Mouse (Mus musculus): ENCODE measurements around the gene Pdzd7.

The Pdzd7 gene

GRCm38 (mm10) chr19:45045651-45046050 is at the start of gene Pdzd7:
Pdzd7 (minus strand) TSS chr19:45045717.
- no peak for DNase-seq

GRCm38 (mm10) chr19:45081841-45082550 is 36.5 kb upstream of the Pdzd7 start:
- peak; percentile 71 to 78 for DNase-seq

DNA sequence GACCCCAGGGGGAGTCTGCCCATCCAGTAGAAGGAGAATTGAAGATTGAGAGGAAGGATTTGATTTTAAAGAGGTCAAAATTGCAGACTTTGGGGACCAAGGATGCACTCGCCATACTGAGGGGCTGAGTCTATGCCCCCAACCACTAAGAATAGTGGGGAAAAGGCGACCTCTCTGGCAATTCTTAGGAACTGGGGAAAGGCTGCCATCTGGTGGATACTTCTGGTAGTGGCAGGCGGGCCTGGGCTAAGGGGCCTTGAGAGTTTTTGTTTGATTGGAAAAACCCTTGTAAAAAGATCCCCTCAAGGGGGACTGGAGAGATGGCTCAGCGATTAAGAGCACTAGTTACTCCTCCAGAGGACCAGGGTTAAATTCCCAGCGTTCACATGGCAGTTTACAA is 35.8 kb upstream of the Pdzd7 start:
- peak; percentile 90 to 93 for DNase-seq

DNA sequence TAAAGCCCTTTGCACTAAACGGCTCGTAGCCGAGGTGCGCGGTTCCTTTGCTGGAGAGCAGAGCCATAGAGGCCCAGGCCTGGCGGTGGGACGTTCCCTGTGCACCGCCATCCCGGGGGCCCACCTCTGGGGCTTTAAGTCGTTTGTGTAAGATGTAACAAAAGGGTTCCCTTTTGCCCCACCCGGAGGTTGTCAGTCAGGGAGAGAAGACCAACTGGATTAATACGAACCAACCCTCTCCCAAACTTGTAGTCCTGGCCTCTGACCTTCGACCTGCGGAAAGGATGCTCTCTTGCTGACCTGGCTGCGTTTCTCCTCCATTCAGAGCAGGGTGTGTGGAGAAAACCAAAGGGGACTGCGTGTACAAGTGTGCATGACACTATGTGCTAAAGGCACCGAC is 35.2 kb upstream of the Pdzd7 start:
- peak; percentile 33 to 48 for DNase-seq

DNA sequence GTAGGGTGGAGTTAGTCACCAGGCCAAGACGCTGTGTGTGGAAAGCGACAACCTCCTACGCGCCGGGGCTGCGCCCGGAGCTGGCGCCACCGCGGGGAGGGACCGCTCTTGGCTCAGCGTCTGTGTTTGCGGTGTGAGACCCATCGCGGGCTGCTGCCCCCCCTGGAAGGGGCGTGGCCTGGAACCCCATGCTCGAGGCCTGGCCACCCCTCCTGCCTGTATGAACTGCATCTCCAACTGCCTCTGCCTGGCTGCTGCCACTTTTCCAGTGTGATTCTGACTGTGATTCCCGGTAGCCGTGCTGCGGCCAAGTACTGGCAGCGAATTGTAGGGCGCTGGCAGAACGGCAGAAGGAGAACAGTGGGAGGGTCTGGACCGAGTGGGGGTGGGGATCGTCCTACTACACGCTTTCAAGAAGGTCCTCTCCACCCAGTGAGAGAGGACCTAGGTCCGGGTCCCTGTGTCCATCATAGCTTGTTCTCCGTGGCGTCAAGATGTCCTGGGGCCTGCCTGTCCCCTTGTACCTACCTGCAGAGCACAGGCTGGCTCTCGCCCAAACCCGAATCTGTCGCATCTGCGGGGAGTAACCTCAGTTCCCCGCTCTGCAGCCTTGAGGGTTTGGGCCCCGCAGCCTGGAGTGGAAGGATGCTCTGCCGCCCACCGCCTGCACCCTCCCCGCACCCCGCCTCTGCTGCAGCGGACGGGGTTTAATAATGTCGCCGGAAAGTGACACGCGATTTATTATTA is 34.4 kb upstream of the Pdzd7 start:
- DNase-seq: peak; percentile 74 to 85

- peak; percentile 66 to 71 for DNase-seq
Observed at GRCm38 (mm10) chr19:45078971-45079764, 33.7 kb upstream of the Pdzd7 start.

DNA sequence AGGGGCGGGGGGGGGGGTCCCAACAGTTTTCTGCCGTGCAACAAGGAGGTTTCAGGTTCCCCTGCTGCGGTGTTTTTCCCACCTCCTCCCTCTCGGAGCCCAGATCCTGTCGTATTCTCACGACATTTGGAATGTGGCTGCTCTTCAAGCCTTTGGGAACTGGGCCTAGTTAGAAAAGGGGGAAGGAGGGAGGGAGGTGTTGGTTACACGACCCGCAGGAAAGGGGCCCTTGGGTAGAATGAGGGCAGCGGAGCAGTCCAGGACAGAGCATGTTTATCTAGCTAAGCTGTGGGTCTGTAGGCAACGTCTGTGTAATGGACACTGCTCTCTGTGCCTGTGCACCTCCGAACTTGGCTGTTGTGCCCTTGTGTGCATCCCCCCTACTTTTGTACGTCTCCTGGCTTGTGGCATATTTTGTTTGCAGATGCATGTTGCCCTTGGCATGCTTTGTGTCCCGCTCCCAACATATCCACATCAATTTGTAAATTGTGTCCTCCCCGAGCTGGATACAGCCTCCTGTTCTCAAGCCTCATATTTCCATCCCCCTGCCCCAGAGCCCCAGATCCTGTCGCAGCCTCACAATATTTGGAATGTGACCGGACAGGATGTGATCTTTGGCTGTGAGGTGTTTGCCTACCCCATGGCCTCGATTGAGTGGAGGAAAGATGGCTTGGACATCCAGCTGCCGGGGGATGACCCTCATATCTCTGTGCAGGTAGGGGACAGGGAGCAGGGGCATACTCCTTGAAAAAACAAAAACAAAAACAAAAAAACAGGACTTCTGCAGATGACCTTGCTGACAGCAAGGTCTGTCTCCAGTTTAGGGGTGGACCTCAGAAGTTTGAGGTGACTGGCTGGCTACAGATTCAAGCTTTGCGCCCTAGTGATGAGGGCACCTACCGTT is 32.5 kb upstream of the Pdzd7 start:
- DNase-seq: no peak

DNA sequence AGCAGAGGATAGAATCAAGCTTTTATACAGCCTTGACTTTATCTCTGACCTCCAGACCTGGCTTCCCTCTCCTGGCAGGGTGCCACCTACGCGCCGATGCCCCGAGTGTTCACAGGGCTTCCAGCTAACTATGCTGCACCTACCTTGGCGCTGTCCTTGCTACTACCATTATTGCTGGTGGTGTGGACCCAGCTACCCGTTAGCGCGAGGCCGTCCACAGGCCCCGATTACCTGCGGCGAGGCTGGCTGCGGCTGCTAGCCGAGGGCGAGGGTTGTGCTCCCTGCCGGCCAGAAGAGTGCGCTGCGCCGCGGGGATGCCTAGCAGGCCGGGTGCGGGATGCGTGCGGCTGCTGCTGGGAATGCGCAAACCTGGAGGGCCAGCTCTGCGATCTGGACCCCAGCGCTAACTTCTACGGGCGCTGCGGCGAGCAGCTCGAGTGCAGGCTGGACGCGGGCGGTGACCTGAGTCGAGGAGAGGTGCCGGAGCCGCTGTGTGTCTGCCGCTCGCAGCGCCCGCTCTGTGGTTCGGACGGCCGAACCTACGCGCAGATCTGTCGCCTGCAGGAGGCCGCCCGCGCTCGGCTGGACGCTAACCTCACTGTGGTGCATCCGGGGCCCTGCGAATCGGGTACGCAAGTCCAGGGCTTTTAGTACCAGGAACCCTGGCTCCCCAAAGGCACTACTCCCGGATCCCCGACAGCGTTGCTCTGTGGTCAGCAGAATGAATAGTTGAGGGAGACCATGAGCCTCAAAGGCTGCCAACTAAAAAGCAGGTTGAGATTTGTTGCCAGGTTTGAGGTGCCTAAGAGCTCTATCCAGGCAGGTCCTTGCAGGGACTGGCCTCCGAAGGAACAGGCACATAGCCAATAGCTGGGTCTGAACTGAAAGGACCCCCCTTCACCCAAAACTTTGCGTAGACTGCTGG is 31.3 kb upstream of the Pdzd7 start:
- peak; percentile 61 to 69 for DNase-seq

DNA sequence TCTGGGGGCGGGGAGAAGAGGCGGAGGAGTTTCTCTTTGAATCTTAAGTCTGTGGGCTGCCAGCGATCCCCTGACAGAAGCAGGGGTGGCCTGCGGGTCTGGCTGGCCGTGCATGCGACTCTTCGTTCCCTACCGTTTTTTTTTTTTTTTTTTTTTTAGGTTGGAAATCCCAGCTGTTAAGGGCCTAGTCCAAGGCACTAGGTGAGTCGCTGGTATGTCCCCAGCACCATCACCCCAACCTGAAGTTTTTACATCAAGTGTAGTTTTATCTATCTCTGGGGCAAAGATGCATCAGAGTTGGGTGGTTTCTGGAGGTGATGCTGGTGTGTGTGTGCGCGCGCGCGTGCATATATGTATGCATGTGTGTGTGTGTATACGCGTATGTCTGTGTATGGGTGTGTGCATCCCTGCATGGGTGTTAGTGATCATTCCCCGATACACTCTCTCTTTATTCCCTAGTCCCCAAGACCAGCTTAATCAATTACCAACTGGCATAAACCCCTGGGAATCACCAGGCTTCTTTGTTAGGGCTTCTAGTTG is 30.6 kb upstream of the Pdzd7 start:
- DNase-seq: no peak

DNA sequence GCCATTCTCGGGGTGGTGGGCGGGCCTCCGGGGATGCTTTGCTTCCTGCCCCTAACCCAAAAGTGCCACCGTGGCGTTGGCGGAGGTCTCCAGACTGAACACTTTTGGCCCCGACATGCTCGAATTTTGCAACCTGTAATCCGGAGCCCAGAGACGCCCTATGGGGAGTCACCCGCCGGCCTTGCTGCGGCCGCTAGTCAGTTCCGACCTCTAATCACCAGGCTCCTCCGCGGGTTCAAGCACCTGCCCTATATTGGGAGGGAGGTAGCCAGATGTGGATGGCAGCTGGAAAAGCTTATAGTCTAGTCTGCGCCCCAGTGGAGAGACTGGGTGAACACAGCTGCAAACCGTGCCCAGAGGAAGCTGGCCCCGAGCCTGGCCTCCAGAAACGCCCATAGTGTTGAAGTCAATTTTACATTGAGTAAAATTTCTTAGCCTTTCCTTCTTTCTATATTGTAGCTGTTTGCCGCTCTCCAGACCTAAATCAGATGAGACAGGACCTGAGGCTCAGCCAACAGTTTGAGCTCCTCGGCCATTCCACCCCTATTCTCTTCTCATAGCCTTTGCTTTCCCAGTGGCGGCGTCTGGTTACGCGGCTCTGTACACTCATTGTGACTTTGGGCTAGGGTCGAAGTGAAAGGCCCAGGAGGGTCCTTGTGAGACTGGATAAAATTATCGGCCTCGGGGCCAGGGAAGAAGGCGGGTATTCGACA is 30.0 kb upstream of the Pdzd7 start:
- DNase-seq: peak in 1 of 2 experiments; percentile 22

- peak; percentile 97 for DNase-seq
Observed at GRCm38 (mm10) chr19:45074580-45075322, 29.2 kb upstream of the Pdzd7 start, which contains the start of gene Kazald1. Kazald1 (plus strand) TSS chr19:45075241.

GRCm38 (mm10) chr19:45073871-45074542 is 28.5 kb upstream of the Pdzd7 start:
- DNase-seq: peak; percentile 94 to 96

DNA sequence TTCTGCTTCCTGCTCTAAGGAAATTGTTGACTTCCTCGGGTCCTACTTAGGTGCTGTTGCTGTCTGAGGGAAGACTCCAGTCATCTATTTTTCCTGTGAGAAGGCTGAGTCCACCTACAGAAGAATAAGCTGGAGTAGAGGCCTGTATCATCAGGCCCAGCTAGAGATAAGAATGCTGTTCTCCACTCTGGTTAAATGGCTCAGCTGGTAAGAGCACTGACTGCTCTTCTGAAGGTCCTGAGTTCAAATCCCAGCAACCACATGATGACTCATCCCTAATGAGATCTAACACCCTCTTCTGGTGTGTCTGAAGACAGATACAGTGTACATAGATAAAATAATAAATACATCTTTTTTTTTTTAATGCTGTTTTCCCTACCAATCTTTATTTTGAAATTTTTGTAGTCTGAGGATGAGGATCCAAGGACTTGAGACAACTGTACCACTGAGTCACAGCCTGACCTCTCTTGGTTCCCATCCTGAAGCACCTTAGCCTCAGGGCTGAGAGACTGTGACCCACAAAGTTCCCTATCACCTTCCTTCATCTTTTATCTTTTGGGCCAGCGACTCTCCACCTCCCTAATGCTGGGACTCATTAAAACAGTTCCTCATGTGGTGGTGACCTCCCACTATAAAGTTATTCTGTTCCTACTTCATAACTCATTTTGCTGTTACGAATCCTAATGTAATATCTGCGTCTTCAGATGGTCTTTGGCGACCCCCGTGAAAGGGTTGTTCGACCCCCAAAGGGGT is 22.4 kb upstream of the Pdzd7 start:
- DNase-seq: no peak

GRCm38 (mm10) chr19:45067170-45067569 is 21.7 kb upstream of the Pdzd7 start:
- no peak for DNase-seq

DNA sequence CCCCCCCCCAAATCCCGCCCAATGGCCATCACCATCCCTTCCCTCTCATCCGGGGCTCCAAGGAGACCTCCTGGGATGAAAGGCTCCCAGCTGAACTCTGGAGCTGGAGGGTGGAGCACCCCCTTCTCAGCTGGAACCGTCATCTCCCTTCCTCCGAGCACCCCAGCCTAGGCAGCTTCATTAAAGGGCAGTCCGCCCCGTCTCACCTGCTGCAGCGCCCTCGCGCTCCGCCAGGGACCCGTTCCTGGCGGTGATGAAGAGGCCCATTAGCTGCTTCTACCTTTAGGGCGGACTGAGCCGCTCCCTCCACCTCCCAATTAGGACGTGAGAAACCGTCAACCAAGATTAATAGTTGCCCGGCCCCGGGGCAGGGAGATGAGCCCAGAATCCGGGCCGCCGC is 19.7 kb upstream of the Pdzd7 start:
- DNase-seq: no peak

GRCm38 (mm10) chr19:45063565-45064292 is 18.2 kb upstream of the Pdzd7 start:
- DNase-seq: peak; percentile 78 to 82

DNA sequence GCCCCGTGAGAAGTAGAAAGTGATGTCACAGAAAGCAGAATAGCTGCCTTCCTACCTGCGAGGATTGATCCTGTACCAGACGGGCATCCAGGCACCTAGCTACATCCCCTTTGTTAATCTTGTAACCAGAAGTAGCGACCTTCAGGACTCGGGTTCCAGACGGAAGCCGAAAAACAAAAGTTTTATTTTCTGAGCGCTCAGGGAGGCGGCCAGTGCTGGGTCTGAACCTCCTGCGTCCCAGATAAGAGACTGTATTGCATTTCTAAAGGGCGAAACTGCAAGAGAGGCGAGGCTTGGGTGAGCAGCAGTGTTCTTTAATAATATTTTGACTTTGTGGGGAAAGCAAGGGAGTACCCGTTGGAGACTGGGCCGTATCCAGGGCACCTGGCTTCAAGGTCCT is 13.3 kb upstream of the Pdzd7 start:
- no peak for DNase-seq

Data from cerebellum, postnatal 10 days (tissue).